Mouse (Mus musculus) thymus, postnatal 10 days (tissue): ENCODE results near the gene Map3k15.

Experiments
- DNase-seq, 2 experiments: peaks; one replicate each; pipeline ENCODE4 v3.0.0; 2021; ENCODE audit warnings: low spot score in 2 of 2

Map3k15 gene

DNA sequence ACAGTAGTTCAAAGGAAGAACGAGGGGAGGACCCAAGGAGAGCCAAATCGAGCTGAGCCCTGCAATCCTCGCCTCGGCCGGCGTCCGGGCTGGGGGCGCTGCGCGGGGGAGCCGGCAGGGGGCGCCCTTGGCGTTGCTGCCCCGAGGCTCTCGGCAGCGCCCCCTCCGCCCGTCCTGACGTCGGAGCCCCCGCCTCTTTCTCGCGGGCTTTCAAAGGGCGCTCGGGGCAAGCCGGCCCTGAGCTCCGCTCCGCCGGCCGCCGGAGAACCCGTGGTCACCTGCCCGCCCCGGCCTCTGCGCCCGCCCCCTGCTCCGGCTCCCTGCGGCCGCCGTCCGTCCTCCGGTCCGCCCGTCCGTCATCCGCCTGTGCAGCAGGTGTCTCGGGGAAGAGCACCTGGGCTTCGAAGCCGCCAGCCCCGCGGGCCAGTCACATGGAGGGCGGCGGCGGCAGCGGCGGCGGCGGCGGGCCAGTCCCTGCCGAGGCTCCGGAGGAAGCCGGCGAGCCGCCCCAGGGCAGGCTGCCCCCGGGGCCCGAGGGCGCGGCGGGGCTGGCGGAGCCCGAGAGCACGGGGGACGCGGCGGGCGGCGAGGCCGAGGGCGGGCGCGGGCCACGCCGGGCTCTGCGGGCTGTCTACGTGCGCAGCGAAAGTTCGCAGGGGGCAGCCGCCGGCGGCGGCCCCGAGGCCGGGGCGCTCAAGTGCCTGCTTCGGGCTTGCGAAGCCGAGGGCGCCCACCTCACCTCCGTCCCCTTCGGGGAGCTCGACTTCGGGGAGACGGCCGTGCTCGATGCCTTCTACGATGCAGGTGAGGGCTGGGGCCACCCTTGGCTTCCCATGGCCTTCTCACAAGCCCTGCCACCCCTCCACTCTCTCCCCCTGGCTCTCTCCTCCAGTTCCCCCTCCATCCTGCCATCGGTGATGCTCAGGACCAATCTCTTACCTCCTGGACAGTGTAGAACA, at the start of gene Map3k15:
Gene Map3k15 (plus strand): TSS at position 432 of the 959 bp plus-strand sequence.
- DNase-seq = peak; percentile 33 to 69

DNA sequence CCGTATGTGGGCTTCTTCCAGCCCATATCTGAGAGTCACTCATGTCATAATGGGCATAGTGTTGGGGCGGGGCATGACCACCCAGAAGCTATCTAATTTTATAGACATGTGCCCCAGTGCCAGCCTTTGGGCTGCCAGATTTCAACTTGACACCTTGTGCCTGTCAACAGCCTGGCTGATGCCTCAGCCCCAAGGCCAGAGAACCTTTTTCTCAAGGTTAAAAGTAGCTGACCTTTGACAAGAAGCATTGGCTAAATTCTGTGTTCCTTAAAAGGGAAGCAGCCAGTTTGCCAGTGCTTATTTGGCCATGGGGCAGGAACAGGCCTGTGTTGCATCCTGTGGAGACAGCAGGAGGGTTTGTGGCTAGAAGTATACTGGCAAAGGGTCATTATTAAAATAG, 45.7 kb upstream of the Map3k15 start:
- DNase-seq = no peak

DNA sequence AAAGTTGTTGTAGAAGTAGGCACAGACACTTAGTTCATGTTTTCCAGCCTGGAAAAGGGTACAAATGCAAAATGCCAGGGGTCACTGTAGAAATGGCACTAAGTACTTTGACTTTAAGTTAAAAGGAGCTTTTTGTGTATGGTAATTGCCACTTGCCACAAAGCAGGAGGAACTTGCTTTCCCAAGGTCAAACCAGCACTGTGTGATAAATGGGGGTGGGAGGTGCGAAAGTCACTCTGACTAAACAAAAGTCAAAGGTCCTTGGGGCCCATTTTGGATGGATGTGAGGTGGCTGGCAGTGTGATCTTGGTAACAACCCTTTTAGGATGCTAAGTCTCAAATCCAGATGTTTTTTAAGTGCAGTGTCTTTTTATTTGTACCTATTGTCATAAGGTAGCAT, 44.6 kb upstream of the Map3k15 start:
- no peak for DNase-seq

DNA sequence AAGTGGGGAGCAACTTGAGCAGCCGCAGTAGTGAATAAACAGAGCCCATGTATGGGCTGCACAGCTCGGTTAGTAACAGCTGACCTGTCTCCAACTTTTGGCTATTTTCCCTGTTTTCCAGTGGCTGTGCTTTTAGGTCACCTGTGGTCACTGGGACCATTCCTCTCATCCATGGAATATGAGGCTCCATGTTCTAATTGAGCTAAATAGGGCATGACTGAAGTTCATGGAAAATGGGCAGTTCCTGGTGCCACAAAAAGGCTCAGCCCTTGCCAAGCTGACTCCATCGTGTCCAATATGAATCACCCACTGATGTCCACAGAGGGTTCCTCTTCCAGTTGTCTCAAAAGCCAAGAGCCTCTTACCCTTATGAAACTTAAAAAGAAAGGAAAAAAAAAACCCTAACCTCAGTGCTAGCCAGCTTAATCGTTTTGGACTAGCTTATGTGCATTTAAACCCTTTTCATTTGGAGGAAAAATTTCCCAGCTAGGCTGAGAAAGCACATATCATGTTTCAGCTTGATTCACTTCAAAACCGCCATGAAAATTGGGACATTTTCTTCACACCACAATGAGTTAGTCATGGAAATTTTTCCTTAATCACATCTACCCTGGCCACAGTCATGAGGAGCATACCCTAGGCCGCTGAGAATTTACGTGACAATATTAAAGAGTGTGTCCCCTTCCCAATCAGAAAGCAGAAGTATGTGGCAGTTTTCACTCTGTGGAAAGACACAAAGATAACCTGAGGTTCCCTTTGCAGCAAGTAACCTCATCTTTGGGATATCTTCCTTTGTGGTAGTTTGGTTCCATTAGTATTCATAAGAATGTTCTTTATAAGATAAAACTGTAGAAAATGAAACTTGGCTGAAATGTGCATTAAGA, 34.4 kb upstream of the Map3k15 start:
- no peak for DNase-seq

DNA sequence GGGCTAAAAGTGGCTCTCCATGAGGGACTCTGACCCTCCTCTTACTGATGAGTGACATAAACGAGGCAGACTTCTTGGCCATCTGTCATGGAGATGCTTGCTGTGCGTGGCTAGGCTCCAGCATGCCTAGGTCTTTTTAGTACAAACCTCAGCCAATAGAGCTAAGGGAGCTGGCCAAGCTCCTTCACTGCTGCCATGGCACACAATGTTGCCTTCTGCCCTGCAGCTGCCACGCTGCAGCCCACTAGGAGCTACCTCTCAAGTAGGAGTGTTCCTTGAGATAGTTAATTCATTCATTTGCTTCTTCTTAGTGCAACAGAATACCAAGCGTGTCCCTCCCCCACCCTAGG, 33.8 kb upstream of the Map3k15 start:
- DNase-seq = no peak

DNA sequence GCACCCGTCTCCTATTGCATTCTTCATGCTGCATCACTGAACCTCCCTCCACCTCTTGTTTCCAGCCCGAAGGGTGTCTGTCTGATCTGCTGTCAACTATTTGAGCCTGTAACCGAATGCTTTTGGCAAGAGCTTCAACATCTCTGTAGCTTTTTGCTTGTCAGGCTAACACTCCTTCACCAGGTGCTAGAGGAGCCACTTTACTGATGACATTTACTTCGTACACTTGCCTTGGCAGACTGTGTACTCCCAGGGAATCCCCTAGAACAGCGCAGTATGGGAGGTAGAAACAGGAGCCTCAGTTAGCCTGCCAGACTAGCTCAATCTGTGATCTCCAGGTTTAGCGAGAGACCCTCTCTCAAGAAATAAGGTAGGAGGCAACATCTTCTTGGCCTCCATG, 32.8 kb upstream of the Map3k15 start:
- DNase-seq = no peak

DNA sequence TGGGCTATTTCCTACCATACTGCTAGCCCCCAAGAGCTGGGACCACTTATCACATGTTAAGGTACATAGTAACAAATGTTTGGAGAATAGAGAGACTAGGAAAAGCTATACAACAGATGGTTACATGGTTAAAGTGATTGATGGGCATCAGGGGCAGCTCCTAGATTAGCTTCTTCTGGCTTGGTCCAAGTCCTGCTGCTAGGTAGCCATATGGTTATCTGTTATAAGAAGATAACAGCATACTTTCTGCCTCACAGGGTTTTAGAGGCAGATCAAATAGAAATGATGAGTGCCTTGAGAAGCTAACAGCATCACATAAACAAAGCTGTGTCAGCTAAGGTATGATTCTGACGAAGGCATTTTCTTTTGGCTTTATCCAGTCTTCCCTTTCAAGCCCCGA, 26.8 kb upstream of the Map3k15 start:
- DNase-seq = no peak

DNA sequence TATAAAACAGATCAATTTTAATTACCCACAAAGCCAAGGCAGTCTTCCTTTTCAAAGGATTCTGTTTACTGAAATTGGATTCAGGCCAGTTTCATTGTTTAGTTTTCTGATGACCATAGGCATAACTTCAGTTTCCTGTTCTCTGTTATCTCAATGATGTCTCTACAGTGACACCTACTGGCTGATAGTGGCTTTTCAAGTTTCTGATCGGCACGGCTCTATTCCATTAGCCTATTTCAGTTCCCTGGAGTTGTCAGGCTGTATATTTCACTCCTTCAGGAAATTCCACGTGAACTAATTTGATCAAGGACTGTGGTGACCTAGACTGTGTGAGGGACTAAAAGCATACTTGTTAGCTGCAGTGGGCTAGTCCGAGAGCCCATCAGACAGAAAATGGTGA, 25.0 kb upstream of the Map3k15 start:
- DNase-seq = peak; percentile 8 to 35

DNA sequence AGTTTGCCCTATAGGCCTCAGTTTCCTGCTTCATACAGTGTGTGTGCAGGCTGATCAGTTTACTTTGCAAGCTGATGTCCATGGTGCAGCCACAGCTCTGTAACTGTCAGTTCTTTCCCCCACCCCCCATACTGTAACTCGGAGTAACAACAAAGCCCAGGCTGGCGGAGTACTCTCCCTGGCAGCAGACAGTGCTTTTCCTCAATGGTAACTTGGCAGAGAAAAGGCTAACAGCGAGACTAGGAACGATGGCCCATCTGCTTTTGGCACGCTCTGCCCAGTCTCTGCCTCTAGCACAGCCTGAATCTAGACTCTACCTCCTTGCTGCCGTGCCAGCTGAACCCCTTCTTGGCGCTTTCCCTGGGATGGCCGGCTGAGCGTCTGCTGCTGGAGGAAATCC, 24.3 kb upstream of the Map3k15 start:
- no peak for DNase-seq

DNA sequence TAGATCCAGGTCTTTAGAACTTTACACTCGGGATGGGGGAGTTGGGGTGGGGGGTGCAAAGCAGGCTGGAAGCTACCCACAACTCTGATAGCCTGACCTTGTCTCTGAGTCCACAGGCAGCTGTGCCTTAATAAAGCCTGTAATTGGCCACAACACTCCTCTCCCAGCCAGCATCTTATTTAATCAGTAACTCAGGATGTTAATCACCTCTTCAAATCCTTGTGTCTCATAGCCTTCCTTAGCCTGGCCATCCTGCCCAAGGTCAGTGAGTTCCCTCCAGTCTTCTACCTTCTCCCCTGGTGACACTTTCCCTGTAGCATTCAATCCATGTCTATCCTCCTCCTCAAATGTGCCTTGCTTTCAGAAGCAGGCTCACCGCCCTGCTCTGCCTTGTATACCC, 19.2 kb upstream of the Map3k15 start:
- no peak for DNase-seq

DNA sequence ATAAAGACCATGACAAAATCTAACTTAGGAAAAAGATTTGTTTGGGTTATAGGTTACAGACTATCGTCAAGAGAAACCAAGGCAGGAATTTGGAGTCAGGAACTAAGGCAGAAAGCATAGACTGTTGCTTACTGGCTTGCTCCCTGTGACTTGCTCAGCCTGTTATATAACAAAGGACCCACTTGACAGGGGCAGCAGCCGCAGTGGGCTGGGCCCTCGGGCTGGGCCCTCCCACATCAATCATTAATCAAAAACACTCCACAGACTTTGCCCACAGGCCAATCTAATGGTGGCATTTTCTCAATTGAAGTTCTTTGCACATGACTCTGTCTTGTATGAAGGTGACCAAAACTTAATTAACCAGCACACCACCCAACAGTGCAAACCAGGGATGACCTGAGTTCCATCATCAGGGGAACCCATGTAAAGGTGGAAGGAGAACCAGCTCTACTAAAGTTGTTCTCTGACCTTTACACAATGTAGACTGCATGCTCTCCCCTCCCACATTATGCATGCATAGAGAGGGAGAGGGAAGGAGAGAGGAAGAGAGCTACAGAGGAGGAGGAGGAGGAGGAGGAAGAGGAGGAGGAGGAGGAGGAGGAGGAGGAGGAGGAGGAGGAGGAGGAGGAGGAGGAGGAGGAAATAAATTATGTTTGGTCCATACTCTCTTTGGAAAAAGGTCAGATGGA, 17.0 kb upstream of the Map3k15 start:
- no peak for DNase-seq

DNA sequence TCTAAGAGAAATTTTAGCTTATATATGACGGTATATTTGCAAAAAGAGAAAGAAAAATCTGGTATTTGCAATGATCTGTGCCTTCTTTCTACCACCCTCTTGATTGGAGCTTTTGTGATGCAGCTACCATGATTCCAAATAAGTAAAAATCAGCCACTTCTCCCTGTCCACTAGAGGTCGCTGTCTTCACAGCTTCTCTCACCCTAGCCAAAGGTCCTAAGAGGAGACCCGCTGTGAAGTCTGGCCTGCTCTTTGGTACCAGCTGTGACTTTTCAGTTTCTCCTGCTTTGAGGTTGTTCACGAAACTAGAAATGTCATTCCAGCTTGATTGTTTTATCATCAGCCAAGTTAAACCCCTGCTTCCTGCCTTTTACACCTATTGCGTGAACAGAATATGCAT, 14.5 kb upstream of the Map3k15 start:
- peak in 1 of 2 experiments; percentile 11 for DNase-seq

DNA sequence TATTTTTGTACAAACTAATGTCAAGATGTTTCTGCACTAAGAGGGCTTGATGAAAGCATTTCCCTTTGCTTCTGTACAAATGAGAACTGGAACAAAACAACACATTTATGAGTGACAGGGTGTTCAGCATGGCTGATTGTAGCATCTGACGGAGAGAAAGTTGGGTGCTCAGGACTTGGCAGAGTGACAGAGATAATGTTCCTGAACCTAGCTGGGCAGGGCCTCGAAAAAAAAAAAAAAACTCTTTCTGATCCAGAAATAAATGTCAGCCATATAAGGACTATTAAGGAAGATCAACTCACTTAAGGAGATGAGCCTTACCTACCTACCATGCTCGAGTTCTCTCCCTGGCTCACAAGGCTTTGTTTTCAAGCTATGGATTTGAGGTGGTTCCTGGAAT, 12.0 kb upstream of the Map3k15 start:
- no peak for DNase-seq

DNA sequence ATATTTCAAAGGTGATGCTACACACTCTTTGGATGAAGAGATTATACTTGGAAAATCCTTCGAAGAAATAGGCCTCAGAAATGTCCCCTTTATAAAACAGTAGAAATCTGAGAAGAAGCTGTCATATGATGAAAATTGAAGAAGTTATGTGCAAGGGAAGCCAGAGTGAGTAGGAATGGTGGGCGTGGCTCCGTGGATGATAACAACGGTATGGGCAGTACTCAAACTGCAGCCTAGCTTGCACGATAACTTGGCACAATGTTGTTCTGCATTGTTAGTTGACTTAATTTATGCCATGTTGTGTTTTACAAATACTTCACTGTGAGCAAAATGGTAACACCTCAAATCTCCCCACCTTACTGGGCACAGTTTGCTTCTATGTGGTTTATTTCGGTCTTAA, 7.6 kb downstream of the Map3k15 start:
- DNase-seq = no peak

DNA sequence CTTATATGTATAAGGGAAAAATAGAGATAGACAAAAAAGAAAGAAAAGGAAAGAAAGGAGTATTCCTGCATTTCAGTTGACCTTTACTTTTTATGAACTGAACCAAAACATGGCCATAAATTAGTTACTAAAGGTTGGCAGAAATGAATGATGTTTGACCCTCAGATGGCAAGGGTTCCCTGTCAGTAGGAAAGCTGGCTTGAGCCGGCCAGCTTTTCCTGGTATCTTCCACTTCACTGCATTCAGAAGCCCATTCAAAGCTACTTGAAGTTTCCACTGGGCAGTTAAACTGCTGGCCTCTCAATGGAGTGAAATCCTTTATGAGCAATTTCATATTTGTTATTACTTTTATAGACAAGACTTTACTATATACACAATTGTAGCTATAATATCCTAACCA, 65.1 kb downstream of the Map3k15 start:
- no peak for DNase-seq

DNA sequence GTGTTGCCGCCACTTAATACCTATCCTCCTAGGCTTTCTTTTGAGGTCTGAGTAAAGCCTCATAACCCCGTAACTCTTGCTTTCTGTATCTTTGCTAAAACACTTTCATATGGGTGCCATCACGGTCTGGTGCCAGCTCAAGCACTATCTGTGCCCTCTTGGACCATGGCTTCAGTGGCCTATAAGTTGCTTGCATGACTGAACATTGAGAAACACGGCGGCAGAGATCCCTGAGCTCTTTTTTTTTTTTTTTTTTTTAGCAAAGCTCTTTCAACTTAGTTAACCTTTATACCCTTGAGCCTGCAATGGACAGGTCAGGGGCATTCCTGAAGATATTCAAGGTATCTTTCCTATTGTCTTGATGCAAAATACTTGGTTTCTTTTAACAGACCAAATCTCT, 66.4 kb downstream of the Map3k15 start:
- DNase-seq = no peak

DNA sequence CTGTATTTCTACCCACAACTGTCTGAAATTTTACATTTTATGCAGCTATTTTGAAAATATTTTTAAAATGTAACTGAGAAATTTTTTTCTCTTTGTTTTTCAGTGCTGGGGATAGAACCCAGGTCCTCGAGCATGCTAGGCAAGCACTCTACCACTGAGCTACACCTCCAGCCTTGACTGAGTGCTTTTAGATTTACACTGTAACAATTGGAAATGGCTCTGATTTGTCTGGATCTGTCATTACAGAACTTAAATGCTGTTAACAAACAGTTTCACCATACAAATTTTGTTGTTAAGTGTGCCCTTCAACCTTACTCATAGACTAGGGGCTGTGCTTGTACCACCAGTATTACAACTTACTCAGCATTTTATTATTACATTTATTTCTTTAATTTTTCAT, 103.7 kb downstream of the Map3k15 start:
- DNase-seq = no peak

DNA sequence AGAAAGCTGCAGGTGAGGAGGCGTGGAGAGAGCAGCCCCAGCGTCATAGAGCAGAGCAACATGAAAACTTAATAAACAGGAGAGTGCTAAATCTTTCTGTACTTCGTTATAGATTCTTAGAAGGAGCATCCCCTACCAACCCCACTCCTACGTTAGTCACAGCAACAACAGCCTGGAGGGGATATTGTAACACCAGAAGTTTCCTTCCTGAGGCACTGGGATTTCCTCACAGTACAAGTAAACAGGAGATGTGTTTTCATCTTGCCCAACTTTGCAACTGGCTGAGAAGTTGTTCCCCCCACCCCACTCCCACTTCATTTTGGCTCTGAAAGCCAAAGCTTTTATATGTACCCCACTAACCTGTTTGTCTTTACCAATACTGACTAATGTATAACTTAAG, 119.6 kb downstream of the Map3k15 start:
- DNase-seq = no peak

DNA sequence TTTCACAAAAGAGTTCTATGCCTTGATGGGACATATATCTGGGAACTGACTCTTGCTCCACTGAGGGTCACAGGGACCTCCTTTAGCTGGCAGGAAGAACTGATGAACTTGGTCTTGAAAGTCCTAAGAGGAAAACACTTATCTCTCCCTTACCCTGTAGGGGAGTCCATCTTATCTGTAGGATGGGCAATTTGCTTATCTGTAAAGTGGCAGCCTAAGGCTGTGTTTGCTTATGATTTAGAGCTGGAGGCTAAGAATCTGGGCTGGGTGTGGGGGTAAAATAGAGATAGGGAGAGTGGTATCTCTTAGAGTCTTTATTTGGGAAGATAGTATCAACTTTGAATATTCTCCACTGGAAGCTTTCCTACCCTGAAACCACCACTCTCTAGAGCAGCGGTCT, 125.5 kb downstream of the Map3k15 start:
- DNase-seq = no peak

DNA sequence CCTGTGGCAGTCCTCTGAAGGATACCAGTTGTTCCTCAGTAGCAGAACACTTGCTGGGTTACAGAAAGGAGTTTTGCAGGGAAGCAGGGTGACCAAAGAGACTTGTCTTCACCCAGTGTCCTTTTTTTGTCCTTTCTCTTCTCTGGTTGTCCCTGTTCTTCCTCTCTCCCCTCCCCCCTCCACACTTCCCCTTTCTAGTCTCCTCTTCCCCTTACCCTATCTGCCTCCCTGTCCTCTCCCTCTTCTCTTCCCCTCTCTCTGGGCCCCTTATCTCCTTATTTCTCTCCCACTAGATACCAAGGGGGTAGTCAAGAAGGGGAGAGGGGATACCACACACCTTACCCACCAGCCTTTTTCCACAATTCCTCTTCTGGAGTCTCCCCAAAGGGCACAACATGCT, 127.8 kb downstream of the Map3k15 start:
- DNase-seq = no peak

DNA sequence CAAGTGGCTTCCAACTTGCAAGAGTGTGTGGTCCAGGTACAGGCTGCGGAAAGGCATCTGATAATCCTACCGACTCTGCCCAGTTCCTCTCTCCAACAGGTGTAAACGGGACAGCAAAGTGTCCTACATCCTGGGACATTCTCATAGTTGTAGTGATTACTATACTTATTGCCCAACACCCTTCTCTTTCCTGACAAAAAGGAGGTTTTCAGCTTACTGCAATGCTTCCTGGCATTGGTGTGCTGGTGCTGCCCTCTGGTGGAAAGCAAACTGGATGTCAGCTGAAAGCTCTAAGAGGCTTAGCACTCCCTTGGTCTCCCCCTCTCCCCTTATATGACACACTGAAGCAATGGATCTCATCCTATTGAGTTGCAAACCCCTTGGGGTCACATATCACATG, 128.4 kb downstream of the Map3k15 start:
- DNase-seq = peak; percentile 15 to 55

DNA sequence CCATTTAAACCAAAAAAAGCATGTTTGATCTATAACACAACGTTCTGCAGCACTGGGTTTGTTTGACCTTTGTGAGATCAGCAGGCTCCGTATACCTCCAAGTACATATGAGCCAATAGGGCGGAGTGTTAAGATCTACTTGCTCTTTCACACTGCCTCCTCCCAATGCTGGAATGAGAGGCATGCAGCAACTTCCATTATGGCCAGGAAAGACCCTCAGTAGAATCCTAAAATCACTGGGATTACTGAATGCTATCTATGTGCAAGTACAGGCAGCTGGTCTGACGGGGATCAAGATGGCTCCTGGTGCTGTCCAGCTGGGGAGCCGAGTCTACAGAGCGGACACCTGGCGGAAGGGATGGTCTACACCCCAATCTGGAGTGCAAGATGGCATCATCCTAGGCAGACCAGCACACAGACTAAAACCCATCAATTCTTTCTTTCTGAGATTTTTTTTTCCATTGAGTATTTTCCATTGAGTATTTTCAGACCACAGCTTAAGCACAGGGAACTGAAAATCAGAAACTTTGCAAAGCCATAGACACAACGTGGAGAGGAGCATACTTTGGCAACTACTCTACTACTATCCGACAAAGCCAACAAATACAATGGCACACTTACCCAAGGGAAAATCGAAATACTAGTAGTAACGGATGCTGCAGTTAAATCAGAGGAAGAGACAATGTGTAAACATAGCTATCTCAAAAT, 146.1 kb downstream of the Map3k15 start:
- DNase-seq = no peak
